Mouse (Mus musculus) megakaryocyte-erythroid progenitor cell, adult 5 weeks (primary cell): ENCODE measurements around the gene Tnfaip8l1. TPM values are rescaled to one million over a fixed set of nuclear protein-coding genes. Genes with fewer than 3 reads are reported as not detected.

Experiments
- polyA plus RNA-seq: library from polyadenylated mRNA; stranded (reverse); fragments of >175 nt; gene quantifications from 2 replicates; pipeline ENCODE4 v1.2.3, GENCODE M21; 2012

Tnfaip8l1 gene
- 0.96 and 1.1 TPM in 2 replicates for polyA plus RNA-seq

DNA sequence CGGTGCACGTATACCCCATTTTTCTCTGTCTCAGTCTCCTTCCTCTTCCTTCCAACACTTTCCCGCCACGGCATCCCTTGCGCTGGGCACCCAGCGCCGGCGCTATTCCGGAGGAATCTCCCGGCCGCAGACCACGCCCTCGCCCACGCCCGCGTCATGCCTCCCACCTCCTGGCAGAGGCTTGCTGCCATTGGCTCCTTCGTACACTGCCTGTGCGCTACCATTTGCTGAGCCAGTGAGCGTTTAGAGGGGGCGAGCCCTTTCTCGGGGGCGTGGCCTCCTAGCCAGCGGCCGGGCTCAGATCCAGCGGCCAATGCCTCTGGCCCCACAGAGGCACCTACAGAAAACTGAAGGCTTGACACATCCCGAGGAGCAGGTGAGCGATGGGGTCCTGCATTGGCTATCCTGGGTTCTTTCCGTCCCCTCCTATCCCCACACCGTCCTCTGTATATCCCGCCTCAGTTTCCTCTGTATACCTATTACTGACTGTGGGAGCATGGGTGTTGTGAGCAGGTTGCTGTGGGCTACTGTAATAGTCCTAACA is at the start of gene Tnfaip8l1:
TSS of gene Tnfaip8l1 (plus strand) at position 247 of the 544 bp plus-strand sequence.

DNA sequence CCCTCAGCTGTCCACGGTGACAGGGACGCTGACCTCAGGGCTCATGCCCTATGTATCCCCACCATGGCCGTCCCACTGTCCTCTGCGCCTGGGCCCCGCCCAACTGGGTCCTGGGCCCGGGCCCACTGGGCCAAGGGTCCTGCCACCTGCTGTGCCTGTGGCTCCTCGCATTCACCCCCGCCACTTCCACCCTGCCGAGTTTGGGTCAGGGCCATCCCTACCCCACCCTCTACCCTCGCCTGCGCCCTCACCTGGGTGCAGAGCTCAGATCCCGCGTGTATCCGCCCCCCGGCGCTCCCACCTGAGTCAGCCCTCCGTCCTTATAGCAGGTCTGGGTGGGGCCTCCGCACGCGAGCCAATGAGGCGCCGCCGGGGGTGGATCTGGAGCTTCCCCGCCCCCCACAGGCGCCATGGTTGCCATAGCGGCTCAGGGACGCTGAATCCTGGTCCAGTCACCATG is 45.0 kb upstream of the Tnfaip8l1 start, which contains the start of gene Plin5:
TSS of gene Plin5 (minus strand) at position 346 of the 460 bp plus-strand sequence.

DNA sequence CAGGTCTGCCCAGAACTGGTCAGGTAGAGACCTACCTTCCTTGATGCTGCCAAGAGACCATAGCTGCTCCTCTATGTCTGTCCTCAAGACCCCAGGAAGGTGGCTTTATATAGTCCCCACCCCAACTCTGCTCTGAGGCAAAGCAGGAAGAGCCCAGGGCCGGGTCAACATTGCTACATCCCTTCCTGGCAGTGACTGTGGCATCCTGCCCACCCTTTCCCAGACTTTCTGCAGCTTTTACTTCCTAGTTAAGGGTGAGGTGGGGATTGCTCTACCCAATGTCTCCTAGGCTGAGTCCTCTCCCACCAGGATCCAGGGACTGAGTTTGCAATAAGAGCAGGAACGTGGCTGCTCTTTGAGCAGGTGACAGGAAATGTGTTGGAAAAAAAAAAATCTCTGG is 40.5 kb upstream of the Tnfaip8l1 start, which contains the start of gene Lrg1:
TSS of gene Lrg1 (minus strand) at position 176 of the 400 bp plus-strand sequence.

DNA sequence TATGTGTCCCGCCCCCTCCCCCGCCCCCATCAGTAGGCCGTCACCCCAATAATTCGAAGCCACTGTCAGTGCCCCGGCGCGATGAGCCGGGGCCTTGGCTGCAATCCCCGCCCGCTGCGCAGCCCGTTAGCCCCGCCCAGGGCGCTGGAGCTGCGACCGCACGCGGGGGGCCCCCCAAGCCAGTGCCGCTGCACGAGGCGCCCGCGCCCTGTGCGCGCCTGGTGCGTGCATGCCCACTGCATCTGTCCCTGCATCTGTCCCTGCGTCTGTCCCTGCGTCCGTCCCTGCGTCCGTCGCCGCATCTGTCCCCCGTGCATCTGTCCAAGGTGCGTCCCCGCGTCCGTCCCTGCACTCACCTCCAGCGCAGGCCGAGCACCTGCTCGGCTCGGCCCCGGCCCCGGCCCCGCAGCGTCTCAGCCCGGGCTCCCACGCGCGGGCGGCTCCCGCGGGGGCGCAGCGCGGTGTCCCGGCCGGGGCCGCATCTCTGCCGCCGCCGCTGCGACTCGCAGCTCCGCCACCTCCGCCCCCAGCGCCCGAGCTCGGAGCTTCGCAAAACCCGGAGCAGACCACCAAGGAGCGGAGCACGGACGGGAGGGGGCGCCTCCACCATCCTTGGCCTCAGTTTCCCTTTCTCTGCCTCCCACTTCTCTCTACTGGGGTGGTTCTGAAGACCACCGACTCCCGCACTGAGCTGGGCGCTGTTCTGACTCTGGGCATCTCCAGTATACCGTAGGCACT is 22.2 kb upstream of the Tnfaip8l1 start, which contains the start of gene Sema6b:
TSS of gene Sema6b (minus strand) at position 486 of the 738 bp plus-strand sequence.

DNA sequence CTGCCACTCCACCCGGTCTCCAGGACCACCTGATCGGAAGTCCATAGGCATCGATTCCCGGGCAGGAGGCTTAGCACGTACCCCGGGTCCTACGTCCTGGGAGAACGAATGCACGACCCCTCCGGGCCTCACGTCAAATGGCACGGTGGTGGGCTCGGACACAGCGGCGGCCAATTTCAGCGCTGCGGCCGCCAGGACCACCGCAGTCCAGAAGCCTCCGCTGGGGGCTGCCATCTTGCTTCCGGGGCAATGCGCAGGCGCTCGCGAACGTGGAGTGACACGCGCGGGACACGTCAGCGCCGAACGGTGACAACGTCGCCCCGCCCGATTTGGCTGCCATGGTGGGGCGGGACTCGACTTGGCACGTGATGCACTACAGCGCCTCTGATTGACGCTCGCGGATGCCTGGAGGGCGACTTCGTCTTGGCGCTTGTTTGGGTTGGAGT is 21.4 kb downstream of the Tnfaip8l1 start, which contains the start of gene Mydgf:
TSS of gene Mydgf (minus strand) at position 263 of the 446 bp plus-strand sequence.

DNA sequence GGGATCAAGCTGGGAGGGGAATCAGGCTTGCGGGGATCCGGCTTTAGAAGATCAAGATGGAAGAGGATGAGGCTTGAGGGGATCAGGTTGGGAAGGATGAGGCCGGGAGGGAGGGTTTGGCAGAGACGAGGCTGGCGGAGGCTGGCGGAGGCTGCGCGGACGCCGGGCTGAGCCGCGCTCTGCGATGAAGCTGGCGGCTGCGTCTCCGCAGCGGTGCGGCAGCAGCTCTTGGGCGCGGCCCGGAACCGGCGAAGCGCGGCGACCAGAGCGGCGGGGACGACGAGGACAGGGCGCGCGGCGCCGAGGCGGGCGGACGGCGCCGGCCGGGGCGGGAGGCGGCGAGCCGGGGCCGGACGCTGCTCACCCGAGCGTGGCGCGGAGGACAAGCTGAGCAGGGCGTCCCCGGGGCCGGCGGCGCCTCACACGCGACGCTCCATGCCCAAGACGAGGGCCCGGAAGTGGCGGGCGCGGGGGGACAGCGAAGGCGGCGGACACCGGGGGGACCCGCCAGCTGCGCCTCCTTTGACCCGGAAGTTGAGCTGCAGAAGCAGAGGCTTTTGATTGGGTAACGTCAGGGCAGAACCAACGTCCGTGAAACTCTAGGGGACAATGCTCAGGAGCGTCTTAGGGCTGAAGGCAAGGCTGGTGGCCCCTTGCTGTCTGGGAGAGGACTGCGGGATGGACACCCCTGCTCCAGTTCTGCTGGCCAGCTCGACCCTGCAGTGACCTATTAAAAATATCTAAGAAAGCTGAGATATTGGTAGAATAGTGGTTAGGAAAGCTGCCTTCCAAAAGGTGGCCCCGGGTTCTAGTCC is 56.3 kb downstream of the Tnfaip8l1 start, which contains the start of gene Dpp9:
TSS of gene Dpp9 (minus strand) at position 529 of the 815 bp plus-strand sequence.

Other genes starting within 250 kb of the Tnfaip8l1 start
- 0.31 and 0.32 TPM in 2 replicates for gene Zfp119b, start 213.0 kb upstream of the Tnfaip8l1 start, polyA plus RNA-seq
- 52.3 and 76.6 TPM in 2 replicates for gene Ebi3, start 209.8 kb upstream of the Tnfaip8l1 start, polyA plus RNA-seq
- 33.2 and 44.4 TPM in 2 replicates for gene Yju2, start 203.4 kb upstream of the Tnfaip8l1 start, polyA plus RNA-seq
- gene Shd, start 192.0 kb upstream of the Tnfaip8l1 start, polyA plus RNA-seq: 2.6 and 6.5 TPM in 2 replicates
- 0.13 TPM in 1 of 2 replicates, not detected in the other for gene Fsd1, start 176.0 kb upstream of the Tnfaip8l1 start, polyA plus RNA-seq
- gene Stap2, start 156.9 kb upstream of the Tnfaip8l1 start, polyA plus RNA-seq: 0.18 and 0.47 TPM in 2 replicates
- 73.3 and 76.8 TPM in 2 replicates for gene Mpnd, start 156.8 kb upstream of the Tnfaip8l1 start, polyA plus RNA-seq
- 88.5 and 88.9 TPM in 2 replicates for gene Sh3gl1, start 125.8 kb upstream of the Tnfaip8l1 start, polyA plus RNA-seq
- gene Chaf1a, start 122.0 kb upstream of the Tnfaip8l1 start, polyA plus RNA-seq: 52.5 and 116 TPM in 2 replicates
- 44.5 and 52.3 TPM in 2 replicates for gene Ubxn6, start 87.4 kb upstream of the Tnfaip8l1 start, polyA plus RNA-seq
- gene Hdgfl2, start 82.8 kb upstream of the Tnfaip8l1 start, polyA plus RNA-seq: 200 and 292 TPM in 2 replicates
- gene Plin4, start 52.7 kb upstream of the Tnfaip8l1 start, polyA plus RNA-seq: 0.02 TPM in 1 of 2 replicates, not detected in the other
- not detected in 2 replicates for gene Plin5, start 44.9 kb upstream of the Tnfaip8l1 start, polyA plus RNA-seq
- gene Lrg1, start 40.5 kb upstream of the Tnfaip8l1 start, polyA plus RNA-seq: 42.7 and 91.2 TPM in 2 replicates
- gene Sema6b, start 22.1 kb upstream of the Tnfaip8l1 start, polyA plus RNA-seq: 14.5 and 22.4 TPM in 2 replicates
- 46.7 and 52.3 TPM in 2 replicates for gene Mydgf, start 21.4 kb downstream of the Tnfaip8l1 start, polyA plus RNA-seq
- gene Dpp9, start 56.4 kb downstream of the Tnfaip8l1 start, polyA plus RNA-seq: 87.7 and 105 TPM in 2 replicates
- gene Fem1a, start 94.3 kb downstream of the Tnfaip8l1 start, polyA plus RNA-seq: 13.8 and 16.5 TPM in 2 replicates
- 12.2 and 16.1 TPM in 2 replicates for gene Ticam1, start 114.3 kb downstream of the Tnfaip8l1 start, polyA plus RNA-seq
- gene Plin3, start 130.4 kb downstream of the Tnfaip8l1 start, polyA plus RNA-seq: 17.2 and 24.5 TPM in 2 replicates
- gene Arrdc5, start 137.8 kb downstream of the Tnfaip8l1 start, polyA plus RNA-seq: not detected in 2 replicates
- 107 and 124 TPM in 2 replicates for gene Uhrf1, start 140.8 kb downstream of the Tnfaip8l1 start, polyA plus RNA-seq
- gene Kdm4b, start 163.6 kb downstream of the Tnfaip8l1 start, polyA plus RNA-seq: 21.9 and 26.4 TPM in 2 replicates